ENCODE assay signal across 8 mouse cellular contexts in genomic region chr2:28270561-28270960, GRCm38 (mm10).
A peak's percentile ranks its signal among the peaks of the same experiment; 100 is the strongest.
DNase-seq lines count a peak whose midpoint lies in the region; ATAC-seq and TF ChIP-seq lines count a peak whose summit lies in the region.
"Had no signal": no experiment of that assay in that cellular context is flagged by ENCODE, and none has a peak within 500 bp of the region (broad histone marks: within the 10 kb centered on the region; RNA-seq: fewer than 3 reads in every experiment).

No protein-coding gene starts in this region.

- H3K9me3 ChIP-seq in kidney, embryonic 15.5 days (replicated peaks) = no peaks in the 10 kb centered on the region
- H3K9me3 ChIP-seq in hindbrain, embryonic 15.5 days = no peaks in the 10 kb centered on the region
- H3K9me3 ChIP-seq in midbrain, embryonic 16.5 days (replicated peaks; ENCODE audit: control insufficient read depth, low read length, poor library complexity, severe bottlenecking) = no peaks in the 10 kb centered on the region
- H3K9me3 ChIP-seq in liver, postnatal 0 days (ENCODE audit: low read length) = no peaks in the 10 kb centered on the region
- H3K9me3 ChIP-seq: embryonic facial prominence, embryonic 12.5 days had no signal

- no peak for ATAC-seq in kidney, embryonic 15.5 days (replicated peaks; ENCODE audit: low FRiP score)
- no peak; the same call in 1 of the 2 replicates for ATAC-seq in hindbrain, embryonic 15.5 days (ENCODE audit: low FRiP score, low read depth)
- 0 out of 2 replicates have a peak, but pooled peaks have one; percentile 3 for ATAC-seq in midbrain, embryonic 16.5 days
- no peak for ATAC-seq in liver, postnatal 0 days

- no peak overlapping the region for H3K9ac ChIP-seq in kidney, embryonic 15.5 days
- no peak overlapping the region for H3K9ac ChIP-seq in hindbrain, embryonic 15.5 days
- 0 out of 2 replicates have a peak overlapping the region, but pooled peaks have one; percentile 25 for H3K9ac ChIP-seq in midbrain, embryonic 16.5 days (ENCODE audit: low read depth, low read length)
- H3K9ac ChIP-seq in liver, postnatal 0 days (replicated peaks) = no peak overlapping the region
- H3K9ac ChIP-seq: embryonic facial prominence, embryonic 12.5 days had no signal

- no peaks in the 10 kb centered on the region for H3K36me3 ChIP-seq in kidney, embryonic 15.5 days
- H3K36me3 ChIP-seq in hindbrain, embryonic 15.5 days = no peaks in the 10 kb centered on the region
- no peaks in the 10 kb centered on the region for H3K36me3 ChIP-seq in midbrain, embryonic 16.5 days (ENCODE audit: control insufficient read depth, insufficient read depth, low read length)
- H3K36me3 ChIP-seq in liver, postnatal 0 days (replicated peaks; ENCODE audit: insufficient read depth, low read length) = no peaks in the 10 kb centered on the region
- H3K36me3 ChIP-seq: embryonic facial prominence, embryonic 12.5 days had no signal

- 11% methylated on average over 4 of the region's 4 CpGs for WGBS in kidney, embryonic 15.5 days
- 3% methylated on average over 4 of the region's 4 CpGs for WGBS in hindbrain, embryonic 15.5 days
- 4% methylated on average over 4 of the region's 4 CpGs for WGBS in midbrain, embryonic 16.5 days
- 40% methylated on average over 4 of the region's 4 CpGs for WGBS in liver, postnatal 0 days (ENCODE audit: insufficient replicate concordance)

- H3K27me3 ChIP-seq in kidney, embryonic 15.5 days = no peaks in the 10 kb centered on the region
- H3K27me3 ChIP-seq in hindbrain, embryonic 15.5 days = no peaks in the 10 kb centered on the region
- no peaks in the 10 kb centered on the region for H3K27me3 ChIP-seq in midbrain, embryonic 16.5 days (ENCODE audit: control insufficient read depth, insufficient read depth, low read depth, low read length)
- no peaks in the 10 kb centered on the region for H3K27me3 ChIP-seq in liver, postnatal 0 days (ENCODE audit: insufficient read depth, low read length)
- H3K27me3 ChIP-seq: embryonic facial prominence, embryonic 12.5 days had no signal

- DNase-seq in kidney, postnatal 25 days = peak; percentile 12 to 65
- peak; percentile 68 to 73 for DNase-seq in cerebellum, postnatal 14 days
- DNase-seq in liver, postnatal 0 days = no peak
- no peak for DNase-seq in layer of hippocampus, adult 8-10 months (ENCODE audit: low spot score in 2 of 2)

- H3K4me1 ChIP-seq in kidney, embryonic 15.5 days = peaks cover 9% of the 10 kb centered on the region
- H3K4me1 ChIP-seq in hindbrain, embryonic 15.5 days (replicated peaks) = peaks cover 11% of the 10 kb centered on the region
- peaks cover 11% of the 10 kb centered on the region for H3K4me1 ChIP-seq in midbrain, embryonic 16.5 days (ENCODE audit: control insufficient read depth, insufficient read depth, low read length)
- H3K4me1 ChIP-seq in liver, postnatal 0 days (ENCODE audit: insufficient read depth) = no peaks in the 10 kb centered on the region

- TF ChIP-seq EP300 in liver, postnatal 0 days (IDR thresholded peaks at IDR 0.05; ENCODE audit: low read depth) = no peak

- H3K4me3 ChIP-seq in kidney, embryonic 15.5 days (replicated peaks) = no peak overlapping the region
- no peak overlapping the region for H3K4me3 ChIP-seq in hindbrain, embryonic 15.5 days
- H3K4me3 ChIP-seq in midbrain, embryonic 16.5 days (ENCODE audit: low read depth, low read length) = no peak overlapping the region
- H3K4me3 ChIP-seq in liver, postnatal 0 days (ENCODE audit: low read depth, low read length) = no peak overlapping the region
- H3K4me3 ChIP-seq: embryonic facial prominence, embryonic 12.5 days had no signal

- TF ChIP-seq CTCF in liver, postnatal 0 days (IDR thresholded peaks at IDR 0.05; ENCODE audit: low read depth) = no peak

- no peak overlapping the region for H3K27ac ChIP-seq in kidney, embryonic 15.5 days
- peak overlapping the region; percentile 30 for H3K27ac ChIP-seq in hindbrain, embryonic 15.5 days (replicated peaks)
- H3K27ac ChIP-seq in midbrain, embryonic 16.5 days (ENCODE audit: low read length) = no peak overlapping the region; the same call in none of the 2 replicates
- no peak overlapping the region for H3K27ac ChIP-seq in liver, postnatal 0 days (ENCODE audit: low read depth)
- H3K27ac ChIP-seq: embryonic facial prominence, embryonic 12.5 days had no signal

- no peak overlapping the region for H3K4me2 ChIP-seq in kidney, embryonic 15.5 days
- H3K4me2 ChIP-seq in hindbrain, embryonic 15.5 days = no peak overlapping the region
- no peak overlapping the region for H3K4me2 ChIP-seq in midbrain, embryonic 16.5 days (ENCODE audit: low read length)
- H3K4me2 ChIP-seq in liver, postnatal 0 days (ENCODE audit: low read depth, low read length) = no peak overlapping the region
- H3K4me2 ChIP-seq: embryonic facial prominence, embryonic 12.5 days had no signal

Comparison
In these comparisons a context has a peak if more than half of its experiments do, and no peak if none do; other contexts are left out.
1. DNase-seq: peak in kidney, postnatal 25 days (2 of 2) and cerebellum, postnatal 14 days (2 of 2); none in liver, postnatal 0 days (single experiment) and layer of hippocampus, adult 8-10 months (0 of 2).